13 mouse cellular contexts compared by ENCODE assay signal in genomic region chr3:69361487-69362349, GRCm38 (mm10). TPM values are rescaled to one million over a fixed set of nuclear protein-coding genes. Genes with fewer than 3 reads are reported as not detected.
DNase-seq lines count a peak whose midpoint lies in the region; ATAC-seq and TF ChIP-seq lines count a peak whose summit lies in the region.
"Had no signal": no experiment of that assay in that cellular context is flagged by ENCODE, and none has a peak within 500 bp of the region (broad histone marks: within the 10 kb centered on the region; RNA-seq: fewer than 3 reads in every experiment).

No protein-coding gene starts in this region.

- TF ChIP-seq CTCF in gastrocnemius, adult 2 months (IDR thresholded peaks at IDR 0.05), result no peak
- no peak for TF ChIP-seq CTCF in liver, adult 2 months (IDR thresholded peaks at IDR 0.05; ENCODE audit: low read depth, low read length)

- no peak overlapping the region for H3K4me2 ChIP-seq in liver, embryonic 11.5 days
- H3K4me2 ChIP-seq in forebrain, embryonic 16.5 days (ENCODE audit: low read length), result no peak overlapping the region
- H3K4me2 ChIP-seq: stomach, embryonic 15.5 days had no signal

- no peak for TF ChIP-seq POLR2A in liver, adult 2 months (IDR thresholded peaks at IDR 0.05; ENCODE audit: extremely low read depth, insufficient read depth, low read length)

- no peak overlapping the region for H3K9ac ChIP-seq in liver, adult 2 months (ENCODE audit: low read depth, low read length)
- no peak overlapping the region for H3K9ac ChIP-seq in liver, embryonic 11.5 days (ENCODE audit: low read depth, low read length)
- H3K9ac ChIP-seq in forebrain, embryonic 16.5 days (replicated peaks; ENCODE audit: low read depth, low read length), result no peak overlapping the region
- H3K9ac ChIP-seq: stomach, embryonic 15.5 days had no signal

- peaks cover 7% of the 10 kb centered on the region; the same call in 1 of the 2 replicates for H3K79me2 ChIP-seq in liver, adult 2 months (ENCODE audit: control insufficient read depth, insufficient read depth, low read length)

- H3K36me3 ChIP-seq in liver, adult 2 months (ENCODE audit: control insufficient read depth, insufficient read depth, low read length), result no peaks in the 10 kb centered on the region
- no peaks in the 10 kb centered on the region for H3K36me3 ChIP-seq in liver, embryonic 11.5 days (ENCODE audit: control insufficient read depth, insufficient read depth, low read length)
- no peaks in the 10 kb centered on the region for H3K36me3 ChIP-seq in forebrain, embryonic 16.5 days (ENCODE audit: control insufficient read depth, insufficient read depth)
- H3K36me3 ChIP-seq: G1E; stomach, embryonic 15.5 days had no signal

- H3K27me3 ChIP-seq in liver, adult 2 months (ENCODE audit: control insufficient read depth, insufficient read depth, low read length), result no peaks in the 10 kb centered on the region
- no peaks in the 10 kb centered on the region for H3K27me3 ChIP-seq in liver, embryonic 11.5 days (replicated peaks; ENCODE audit: control insufficient read depth, insufficient read depth, low read length)
- H3K27me3 ChIP-seq in forebrain, embryonic 16.5 days (replicated peaks; ENCODE audit: control insufficient read depth, insufficient read depth, low read length), result no peaks in the 10 kb centered on the region
- H3K27me3 ChIP-seq: megakaryocyte, embryonic 14.5 days; stomach, embryonic 15.5 days had no signal

- intact Hi-C loops in gastrocnemius, adult 2 months (cut with DNase I), result no loop called here
- intact Hi-C loops in heart, postnatal 10 days (cut with DNase I), result no loop called here

- H3K4me1 ChIP-seq in liver, adult 2 months (ENCODE audit: control insufficient read depth, insufficient read depth, low read length), result peaks cover 12% of the 10 kb centered on the region; the same call in 1 of the 2 replicates
- peaks cover 9% of the 10 kb centered on the region for H3K4me1 ChIP-seq in liver, embryonic 11.5 days (replicated peaks; ENCODE audit: control insufficient read depth, insufficient read depth, low read length)
- peaks cover 17% of the 10 kb centered on the region for H3K4me1 ChIP-seq in forebrain, embryonic 16.5 days (replicated peaks; ENCODE audit: control insufficient read depth, insufficient read depth, low read length)
- H3K4me1 ChIP-seq: megakaryocyte, embryonic 14.5 days; stomach, embryonic 15.5 days had no signal

- DNase-seq in gastrocnemius, adult 2 months, result peak; percentile 57
- DNase-seq in gastrocnemius, postnatal 10 days, result no peak
- peak; percentile 65 for DNase-seq in liver, adult 2 months (ENCODE audit: extremely low read depth, low read depth, low spot score)
- DNase-seq in liver, embryonic 11.5 days (ENCODE audit: low spot score), result no peak
- peak; percentile 72 for DNase-seq in cerebellum, adult 11 months
- no peak for DNase-seq in thymus, postnatal 36 days
- no peak for DNase-seq in heart, postnatal 10 days
- DNase-seq: B cell, adult 2 months; kidney, adult 9 months had no signal

- no peak for ATAC-seq in liver, embryonic 11.5 days (replicated peaks; ENCODE audit: low FRiP score)
- ATAC-seq in forebrain, embryonic 16.5 days, result peak; percentile 80

- peak overlapping the region; percentile 36 for H3K4me3 ChIP-seq in gastrocnemius, adult 2 months
- no peak overlapping the region for H3K4me3 ChIP-seq in liver, adult 2 months (ENCODE audit: insufficient read depth, low read depth, low read length)
- H3K4me3 ChIP-seq in liver, embryonic 11.5 days (ENCODE audit: low read depth, low read length), result no peak overlapping the region
- H3K4me3 ChIP-seq in forebrain, embryonic 16.5 days (replicated peaks; ENCODE audit: low read length), result no peak overlapping the region
- H3K4me3 ChIP-seq: megakaryocyte, embryonic 14.5 days; stomach, embryonic 15.5 days had no signal

- peak overlapping the region; percentile 68 for H3K27ac ChIP-seq in gastrocnemius, adult 2 months
- no peak overlapping the region for H3K27ac ChIP-seq in liver, adult 2 months (replicated peaks; ENCODE audit: insufficient read depth, low read depth, low read length)
- no peak overlapping the region for H3K27ac ChIP-seq in liver, embryonic 11.5 days (ENCODE audit: low read depth, low read length)
- H3K27ac ChIP-seq in forebrain, embryonic 16.5 days (ENCODE audit: low read length), result peak overlapping the region; percentile 86
- H3K27ac ChIP-seq: stomach, embryonic 15.5 days had no signal

- no peaks in the 10 kb centered on the region for H3K9me3 ChIP-seq in liver, embryonic 11.5 days (ENCODE audit: control insufficient read depth, low read length)
- no peaks in the 10 kb centered on the region for H3K9me3 ChIP-seq in forebrain, embryonic 16.5 days (ENCODE audit: control insufficient read depth, low read length)
- H3K9me3 ChIP-seq: G1E; megakaryocyte, embryonic 14.5 days; stomach, embryonic 15.5 days had no signal

- WGBS in liver, adult 2 months, result 69% methylated on average over 13 of the region's 13 CpGs
- WGBS in liver, embryonic 11.5 days, result 89% methylated on average over 13 of the region's 13 CpGs
- 59% methylated on average over 13 of the region's 13 CpGs for WGBS in forebrain, embryonic 16.5 days

RNA-seq across cellular contexts. Expression of gene Ppm1l, which starts 45.1 kb away (rescaled TPM):
- total RNA-seq in gastrocnemius, adult 2 months (2021), result 10 to 100 TPM; 90.3 to 91.8 TPM
- 10 to 100 TPM; 35.7 to 38.6 TPM for total RNA-seq in gastrocnemius, postnatal 10 days (2021)
- 3.3 and 4.4 TPM in 2 replicates for total RNA-seq in liver, adult 2 months (2014; rRNA removed)
- 1.9 and 2.4 TPM in 2 replicates for polyA plus RNA-seq in liver, adult 2 months (2012; rRNA removed)
- polyA plus RNA-seq in liver, embryonic 11.5 days (2014; fragmentation: Nextera tagmentation; extraction: Ambion mirVana), result 8.2 and 8.3 TPM in 2 replicates
- polyA plus RNA-seq in forebrain, embryonic 16.5 days (2015; fragmentation: Nextera tagmentation; extraction: Ambion mirVana), result 24.4 and 27.8 TPM in 2 replicates
- 10 to 100 TPM; 23.6 to 24.2 TPM for total RNA-seq in heart, postnatal 10 days (2021)

Comparison
In these comparisons a context has a peak if more than half of its experiments do, and no peak if none do; other contexts are left out.
1. DNase-seq: peak in gastrocnemius, adult 2 months (single experiment), liver, adult 2 months (single experiment) and cerebellum, adult 11 months (single experiment); none in gastrocnemius, postnatal 10 days (single experiment), liver, embryonic 11.5 days (single experiment), thymus, postnatal 36 days (0 of 2) and heart, postnatal 10 days (0 of 2).
2. H3K27ac ChIP-seq: peak in gastrocnemius, adult 2 months (single experiment) and forebrain, embryonic 16.5 days (single experiment); none in liver, adult 2 months (single experiment) and liver, embryonic 11.5 days (single experiment).